Mouse (Mus musculus) thymus, postnatal 14 days (tissue): ENCODE data around the gene Wdr66.

Experiments used
- DNase-seq: peaks from one replicate; pipeline ENCODE4 v3.0.0; 2021

Wdr66 gene

DNA sequence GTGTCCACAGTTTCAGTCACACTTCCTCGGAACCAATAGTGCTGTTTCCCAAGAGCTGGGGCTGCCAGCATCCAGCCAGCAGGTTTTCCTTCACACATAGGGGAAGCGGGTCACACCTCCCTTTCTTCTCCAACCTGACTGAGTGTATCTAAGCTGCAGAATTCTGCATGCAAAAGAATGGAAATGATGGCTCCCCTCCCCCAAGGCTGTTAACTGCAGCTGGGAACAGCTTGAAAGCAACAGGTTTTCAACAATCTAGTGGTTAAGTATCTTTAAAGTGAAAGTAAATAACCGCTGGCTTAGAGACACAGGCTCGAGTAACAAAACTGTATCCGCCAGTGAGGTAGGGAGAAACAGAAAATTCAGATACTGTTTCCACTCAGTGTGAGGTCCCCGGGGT, 66.1 kb downstream of the Wdr66 start:
- peak; percentile 53 for DNase-seq

- DNase-seq = no peak
These were observed 68.2 kb downstream of the Wdr66 start for GRCm38 (mm10) chr5:123320136-123320535.

- DNase-seq = no peak
These were observed 72.3 kb downstream of the Wdr66 start for GRCm38 (mm10) chr5:123324242-123324641.

DNA sequence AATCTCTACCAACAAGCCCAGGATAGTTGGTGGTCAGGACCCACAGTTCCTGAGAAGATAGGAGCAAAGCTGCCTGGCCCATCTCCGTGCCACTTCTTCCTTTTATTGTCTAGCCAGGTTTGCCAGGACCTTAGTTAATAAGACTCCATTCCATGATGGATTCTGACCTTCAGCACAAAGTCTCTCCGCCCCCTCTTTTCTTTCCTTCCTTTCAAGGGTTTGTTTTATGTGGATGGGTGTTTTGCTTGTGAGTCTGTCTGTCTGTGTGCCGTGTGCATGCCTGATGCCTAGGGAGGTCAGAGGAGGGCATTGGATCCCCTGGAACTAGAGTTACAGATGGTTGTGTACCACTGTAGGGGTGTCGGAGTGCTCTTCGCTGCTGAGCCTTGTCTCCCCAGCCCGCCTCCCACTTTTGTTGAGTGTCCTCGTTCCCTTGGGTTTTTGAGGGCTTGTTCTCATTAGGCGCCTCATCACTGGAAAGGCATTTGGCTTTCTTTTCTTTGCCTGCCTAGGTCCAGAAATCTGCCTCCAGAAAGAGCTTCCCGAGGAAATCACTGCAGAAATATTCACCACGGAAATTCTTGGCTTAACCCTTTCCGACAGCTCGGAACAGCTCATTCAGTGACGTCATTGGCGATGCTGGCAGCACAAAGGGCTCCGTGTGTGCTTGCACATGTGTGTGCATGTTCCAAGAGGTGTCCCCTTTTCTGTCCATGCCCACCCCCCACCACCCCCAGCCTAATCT, 74.3 kb downstream of the Wdr66 start:
- no peak for DNase-seq

DNA sequence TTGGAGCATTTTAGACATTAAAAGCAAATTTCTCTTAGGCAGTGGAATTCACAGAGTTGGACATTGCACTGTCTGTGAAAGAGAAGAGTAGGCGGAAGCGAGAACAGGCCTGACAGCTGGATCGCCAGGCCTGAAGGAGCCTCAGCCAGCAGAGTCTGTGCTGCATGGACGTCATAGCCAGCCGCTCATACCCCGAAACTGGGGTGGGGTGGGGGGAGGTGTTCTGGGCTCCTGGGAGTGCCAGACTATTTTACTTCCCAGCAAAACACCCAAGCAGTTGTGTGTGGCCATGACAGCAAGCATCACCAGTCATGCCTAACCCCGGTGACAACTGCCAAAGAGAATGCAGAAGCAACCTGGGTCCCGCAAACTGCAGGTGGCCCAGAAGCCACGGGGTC, 74.8 kb downstream of the Wdr66 start:
- no peak for DNase-seq

DNA sequence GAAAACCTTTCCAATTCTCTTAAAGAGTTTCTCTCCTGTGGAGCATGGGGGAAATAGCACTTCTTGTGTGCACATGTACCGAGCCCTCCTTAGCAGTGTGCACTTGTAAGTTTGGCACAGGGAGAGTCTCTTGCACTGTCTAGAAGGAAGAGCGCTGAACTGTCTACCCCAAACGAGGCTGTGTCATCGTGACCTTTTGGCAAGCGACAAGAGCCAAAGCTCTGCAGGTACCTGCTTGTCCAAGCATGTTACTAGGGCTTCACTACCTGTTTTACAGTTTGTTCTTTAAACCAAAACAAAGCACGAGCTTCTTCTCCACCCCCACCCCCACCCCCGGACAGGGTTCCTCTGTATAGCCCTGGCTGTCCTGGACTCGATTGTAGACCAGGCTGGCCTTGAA, 75.8 kb downstream of the Wdr66 start:
- no peak for DNase-seq

- DNase-seq = no peak
These were observed 81.7 kb downstream of the Wdr66 start for GRCm38 (mm10) chr5:123333566-123333965.

DNA sequence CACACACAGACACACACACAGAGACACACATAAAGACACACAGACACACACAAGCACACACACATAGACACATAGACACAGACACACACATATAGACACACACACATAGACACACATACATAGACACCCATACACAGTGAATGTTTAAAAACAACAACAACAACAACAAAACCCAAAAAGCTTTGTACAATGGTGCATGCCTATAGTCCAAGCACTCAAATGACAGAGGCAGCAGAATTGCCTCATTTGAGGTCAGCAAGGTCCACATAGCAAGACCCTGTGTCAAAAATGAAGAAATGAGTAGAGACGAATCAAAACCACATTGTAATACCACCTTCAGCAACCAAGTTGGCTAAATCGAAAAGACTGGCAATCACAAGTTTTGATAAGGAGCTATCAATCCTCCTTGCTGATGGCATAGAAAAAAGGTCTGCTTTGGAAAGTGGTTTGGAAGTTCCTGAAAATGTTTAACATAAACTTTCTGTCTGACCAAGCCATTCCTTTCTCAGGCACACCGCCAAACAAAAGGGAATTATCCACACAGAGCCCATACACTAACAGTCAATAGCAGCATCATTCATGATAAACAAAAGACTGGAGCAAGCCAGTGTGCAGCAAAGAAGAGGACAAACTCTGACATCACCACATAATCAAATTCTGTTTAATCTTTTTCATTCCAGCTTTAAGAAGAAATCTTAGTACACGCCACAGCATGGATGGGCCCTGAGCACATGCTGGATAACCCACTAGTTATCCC, 84.5 kb downstream of the Wdr66 start:
- no peak for DNase-seq

- DNase-seq = no peak
These were observed 86.6 kb downstream of the Wdr66 start for GRCm38 (mm10) chr5:123338463-123338862.

- peak; percentile 94 for DNase-seq
These were observed 92.1 kb downstream of the Wdr66 start, which contains the start of gene Bcl7a for GRCm38 (mm10) chr5:123343707-123344627. Gene Bcl7a, plus strand, starts transcription at chr5:123343834.

- DNase-seq = no peak
These were observed 92.7 kb downstream of the Wdr66 start for GRCm38 (mm10) chr5:123344628-123344962.

DNA sequence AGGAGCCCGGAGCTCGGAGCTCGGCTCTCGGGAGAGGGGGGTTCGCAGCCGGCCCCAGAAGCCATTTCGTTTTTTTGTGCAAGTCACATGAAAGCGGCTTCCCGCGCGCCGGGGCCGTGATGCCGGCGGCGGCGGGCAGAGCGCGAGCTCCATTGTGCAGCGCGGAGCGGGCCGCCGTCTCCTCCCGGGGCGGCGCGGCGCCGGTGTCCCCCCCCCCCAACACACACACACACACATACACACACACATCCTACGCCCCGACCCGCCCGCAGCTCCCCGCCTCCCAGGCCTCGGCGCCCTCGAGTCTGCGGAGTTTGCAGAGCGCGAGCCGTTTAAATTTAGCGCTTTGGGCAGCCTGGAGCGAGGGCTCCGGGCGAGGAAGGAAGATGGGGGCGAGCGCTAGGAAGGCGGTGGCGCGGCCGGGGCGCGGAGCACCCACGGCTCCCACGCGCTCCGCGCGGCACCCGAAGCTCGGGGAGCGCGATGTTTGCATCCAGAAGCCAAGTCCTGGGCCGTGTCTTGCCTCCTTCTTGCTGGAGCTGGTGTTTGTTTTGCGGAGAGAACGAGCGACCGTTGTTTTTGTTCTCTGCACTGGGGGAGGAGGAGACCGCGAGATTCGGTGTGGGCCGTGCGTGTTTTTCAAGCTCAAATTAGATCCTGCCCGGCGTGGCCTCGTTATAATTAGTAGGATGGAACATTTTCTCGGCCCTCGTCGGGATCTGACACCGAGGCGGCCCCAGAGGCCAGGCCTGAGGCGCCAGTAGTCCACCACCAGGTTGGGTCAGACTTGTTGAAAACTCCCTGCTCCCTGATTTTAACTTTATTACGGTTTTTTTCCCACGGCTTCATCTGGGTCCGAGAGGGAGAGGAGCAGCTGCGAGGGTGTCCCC, 93.3 kb downstream of the Wdr66 start:
- DNase-seq = peak; percentile 77

DNA sequence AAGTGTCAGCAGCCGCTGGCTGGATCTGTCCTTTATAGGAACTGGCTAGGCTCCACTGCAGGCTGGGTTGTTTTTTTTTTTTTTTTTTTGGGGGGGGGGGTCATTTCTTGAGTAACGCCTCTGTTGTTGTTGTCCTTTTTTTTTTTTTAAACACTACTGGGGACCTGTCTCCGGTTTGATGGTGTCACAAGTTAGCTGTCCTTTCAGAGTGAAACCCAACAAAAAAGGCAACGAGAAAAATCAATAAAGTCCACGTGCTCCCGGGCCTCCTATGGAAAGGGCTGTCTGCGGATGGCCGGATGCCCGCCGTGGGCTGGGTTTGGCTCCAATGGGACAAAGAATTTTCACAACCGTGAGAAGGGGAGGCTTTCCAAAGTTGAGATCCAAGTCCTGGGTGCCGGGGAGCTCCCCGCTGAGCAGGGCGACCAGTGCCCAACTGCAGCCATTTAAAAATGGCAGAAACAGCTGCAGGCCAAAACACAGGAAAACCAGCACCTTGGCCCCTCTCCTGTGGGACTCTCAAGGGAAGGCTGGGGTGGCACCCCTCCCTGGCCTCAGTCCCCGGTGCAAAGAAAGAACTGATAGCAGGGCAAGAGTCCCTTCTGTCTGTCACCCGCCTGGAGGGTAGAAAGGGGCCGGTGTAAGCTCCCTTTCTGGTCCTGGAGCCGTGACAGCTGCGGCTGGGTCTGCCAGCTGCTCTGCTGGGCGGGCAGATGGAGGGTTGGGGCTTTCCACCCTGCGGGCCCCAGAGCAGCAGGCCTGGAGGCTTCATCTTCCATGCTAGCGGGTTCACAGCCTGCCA, 94.2 kb downstream of the Wdr66 start:
- DNase-seq = peak; percentile 81

DNA sequence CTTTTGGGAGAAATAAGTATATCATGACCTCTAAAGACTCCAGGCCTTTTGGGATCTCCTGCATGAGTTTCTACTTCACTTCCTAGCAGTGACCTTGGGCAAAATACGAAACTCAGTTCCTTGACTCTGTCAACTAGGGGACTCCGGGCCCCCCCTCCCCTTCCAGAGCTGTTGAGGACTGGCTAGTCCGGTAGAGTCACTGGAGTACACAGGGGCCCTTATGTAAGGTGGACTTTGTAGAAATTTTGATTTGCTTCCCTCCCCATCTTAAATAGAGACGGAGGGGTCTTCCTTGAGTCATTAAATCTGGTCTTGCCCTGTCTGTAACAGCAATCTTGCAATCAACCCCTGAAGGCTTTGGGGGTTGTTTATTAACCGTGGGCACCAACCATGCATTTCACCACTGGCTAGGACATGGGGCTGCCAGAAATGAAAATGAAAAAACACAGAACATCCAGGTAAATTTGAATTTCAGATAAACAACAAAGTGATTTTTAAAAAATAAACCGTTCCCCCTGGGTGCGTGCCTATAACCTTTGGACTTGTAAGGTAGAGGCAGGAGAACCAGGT, 94.9 kb downstream of the Wdr66 start:
- no peak for DNase-seq

GRCm38 (mm10) chr5:123347985-123348384, 96.1 kb downstream of the Wdr66 start:
- DNase-seq = no peak

GRCm38 (mm10) chr5:123350386-123350785, 98.5 kb downstream of the Wdr66 start:
- peak; percentile 65 for DNase-seq

- no peak for DNase-seq
These were observed 104.0 kb downstream of the Wdr66 start for GRCm38 (mm10) chr5:123355918-123356317.

DNA sequence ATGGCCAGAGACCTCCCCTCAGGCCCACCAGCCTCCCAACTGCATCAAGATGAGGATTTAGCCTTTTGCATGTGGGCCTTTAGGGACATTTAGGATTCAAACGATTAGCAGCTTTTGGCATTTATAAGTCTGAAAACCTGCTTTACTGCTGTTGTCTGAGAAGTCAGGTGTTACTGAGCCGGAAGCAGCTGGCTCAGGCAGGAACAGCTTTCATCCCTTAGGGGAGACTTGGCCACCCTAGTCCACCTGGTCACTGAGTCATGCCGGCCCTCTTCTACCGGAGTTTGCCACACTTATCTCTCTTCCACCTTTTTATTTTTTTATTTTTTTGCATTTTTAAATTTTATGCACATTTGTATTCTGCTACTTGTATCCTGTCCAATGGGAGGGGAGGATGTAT, 105.4 kb downstream of the Wdr66 start:
- DNase-seq = no peak

DNA sequence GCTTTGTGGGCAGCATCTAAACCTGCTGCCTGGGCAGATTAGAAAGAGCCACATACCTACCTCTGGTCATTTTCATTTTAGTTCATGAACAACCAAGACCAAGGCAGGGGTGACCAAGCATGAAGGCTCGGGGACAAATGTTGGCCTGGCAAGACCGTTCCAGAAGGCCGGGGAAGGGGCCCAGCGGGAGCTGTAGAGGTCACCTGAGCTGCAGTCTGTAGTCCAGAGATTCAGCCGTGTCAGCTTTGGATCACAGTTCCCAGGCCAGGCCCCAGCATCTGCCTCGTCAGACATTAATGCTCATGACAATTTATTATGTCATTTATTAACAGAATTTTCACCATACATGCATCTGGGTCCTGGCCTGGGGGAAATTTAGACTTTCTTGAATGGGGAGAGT, 107.5 kb downstream of the Wdr66 start:
- no peak for DNase-seq

DNA sequence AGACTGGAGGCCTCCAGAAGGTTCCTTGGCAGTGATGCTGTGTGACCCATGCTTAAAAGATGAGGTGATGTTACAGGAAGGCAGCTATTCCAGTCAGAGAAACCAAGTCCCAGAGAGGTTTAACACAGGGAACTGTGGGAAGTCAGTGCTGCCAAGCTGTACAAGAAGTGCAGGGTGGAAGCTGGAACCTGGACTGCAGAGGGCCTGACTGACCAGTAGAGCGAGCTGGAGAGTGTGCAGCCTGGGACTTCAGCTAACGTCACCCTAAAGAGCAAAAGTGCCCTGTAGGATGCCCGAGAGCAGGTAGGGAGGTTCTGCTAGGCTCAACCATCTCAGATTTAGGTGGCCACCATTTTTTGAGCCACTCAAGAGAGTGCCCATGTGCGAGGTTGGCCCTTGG, 111.0 kb downstream of the Wdr66 start:
- DNase-seq = no peak
